Mouse (Mus musculus) liver, adult (tissue): ENCODE results near the gene Ipp.

Experiments used
- GATA4 ChIP-seq: IDR thresholded peaks from 2 replicates; pipeline ENCODE4 v1.6.1; 2014; ENCODE audit warnings: mild to moderate bottlenecking, low read length; ENCODE audit not compliant: insufficient replicate concordance

The Ipp gene

GRCm38 (mm10) chr4:116507425-116508218 lies at the start of gene Ipp:
Ipp (plus strand) TSS chr4:116507549.
- TF ChIP-seq GATA4, result no peak

- TF ChIP-seq GATA4, result no peak
These were observed 45.4 kb upstream of the Ipp start for GRCm38 (mm10) chr4:116461943-116462342.

GRCm38 (mm10) chr4:116463231-116464125 lies 43.9 kb upstream of the Ipp start:
- no peak for TF ChIP-seq GATA4

DNA sequence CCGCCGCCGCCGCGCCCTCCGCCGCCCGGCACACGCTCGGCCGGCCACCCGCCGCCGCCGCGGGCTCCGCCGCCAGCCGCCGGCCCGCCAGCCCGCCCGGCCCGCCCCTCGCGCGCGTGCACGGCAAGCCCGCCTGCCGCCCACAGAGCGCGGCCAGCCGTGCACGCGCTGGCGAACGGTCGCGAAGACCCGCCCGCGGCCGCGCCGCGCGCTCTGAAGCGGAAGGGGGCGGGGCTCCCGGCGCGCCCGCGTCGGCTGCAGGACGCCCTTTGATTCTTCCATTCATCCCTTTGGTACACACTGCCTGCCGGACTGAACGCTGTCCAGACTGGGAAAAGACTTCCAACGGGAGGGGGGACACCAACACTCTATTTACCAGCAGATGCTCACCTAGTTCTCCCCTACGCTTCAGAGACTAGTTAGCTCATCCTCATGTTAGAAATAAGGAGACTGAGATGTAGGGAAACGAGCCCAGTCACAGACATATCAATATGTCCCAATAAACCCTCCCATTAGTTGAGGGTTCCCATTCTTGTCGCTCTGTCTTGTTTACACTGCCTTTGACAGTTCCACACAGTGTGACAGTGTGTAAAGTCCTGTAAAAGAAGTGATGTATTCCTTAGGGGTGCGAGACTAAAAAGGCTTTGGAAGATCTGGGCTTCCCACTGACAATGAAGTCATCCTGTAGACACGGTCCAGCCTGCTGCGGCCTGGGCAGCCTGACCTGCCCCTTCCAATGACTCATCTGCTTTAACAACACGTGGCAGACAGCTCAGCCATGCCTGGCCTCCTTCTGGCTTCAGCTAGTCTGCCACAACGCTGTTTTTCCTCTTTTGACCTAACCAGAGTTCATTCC lies 43.0 kb upstream of the Ipp start, which contains the start of gene Mast2:
TSS of gene Mast2 (minus strand) at position 58 of the 856 bp plus-strand sequence.
- TF ChIP-seq GATA4, result no peak

DNA sequence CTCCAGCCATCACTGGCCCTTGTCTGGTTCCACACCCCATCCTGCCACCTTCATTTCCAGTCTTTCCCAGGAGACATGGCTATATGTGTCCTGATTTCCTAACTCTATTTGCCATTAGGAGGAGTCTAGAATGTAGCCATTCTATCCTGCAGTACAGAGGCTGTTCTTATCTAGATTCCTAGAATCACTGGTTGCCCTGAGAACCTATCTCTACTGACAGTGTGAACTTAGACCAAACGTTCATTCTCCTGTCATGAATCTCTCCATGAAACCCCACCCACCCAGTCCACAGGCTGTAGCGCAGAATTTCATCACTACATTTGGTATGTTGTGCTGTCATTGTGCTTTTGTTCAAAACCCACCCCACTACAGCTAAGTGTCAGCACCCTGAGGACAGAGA lies 26.0 kb upstream of the Ipp start:
- no peak for TF ChIP-seq GATA4

- no peak for TF ChIP-seq GATA4
These were observed 23.9 kb upstream of the Ipp start for GRCm38 (mm10) chr4:116483476-116483875.

DNA sequence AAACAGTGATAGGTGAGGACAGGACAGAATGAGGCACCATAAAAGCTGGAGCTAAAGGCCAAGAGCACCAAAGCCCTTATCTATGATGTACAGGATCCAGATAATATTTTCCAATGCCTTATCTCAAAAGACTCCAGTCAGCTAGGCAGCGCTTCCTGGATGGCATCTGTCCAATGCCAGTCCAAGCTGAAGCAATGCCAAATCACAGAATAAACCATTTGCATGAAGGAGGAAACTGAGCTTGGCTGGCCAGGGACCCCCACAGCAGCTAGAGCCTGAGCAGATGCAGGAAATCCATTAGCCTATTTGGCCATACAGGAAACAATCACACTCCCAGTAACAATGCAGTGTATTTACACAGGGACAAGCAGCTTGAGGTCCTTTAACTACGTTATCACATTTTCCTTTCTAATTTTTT lies 16.2 kb upstream of the Ipp start:
- TF ChIP-seq GATA4, result peak; percentile 69

DNA sequence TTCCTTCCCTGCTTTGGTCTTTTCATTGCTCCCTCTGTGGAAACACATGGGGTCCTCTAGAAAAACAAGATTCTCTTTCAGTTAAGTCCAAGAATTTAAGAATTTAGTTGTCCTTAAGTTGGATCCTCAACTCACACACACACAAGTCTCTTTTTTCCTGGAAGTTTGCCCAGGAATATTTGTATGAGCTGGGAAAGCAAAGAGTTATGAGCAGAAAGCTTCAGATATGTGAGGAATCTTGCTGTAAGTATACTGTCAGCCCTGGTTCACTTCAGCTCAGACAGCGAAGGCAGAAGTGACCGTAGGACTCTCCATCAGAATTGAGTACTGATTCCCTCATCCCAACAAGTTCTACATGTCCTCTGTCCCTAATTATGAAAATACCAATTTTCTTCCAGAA lies 15.5 kb upstream of the Ipp start:
- TF ChIP-seq GATA4, result no peak

DNA sequence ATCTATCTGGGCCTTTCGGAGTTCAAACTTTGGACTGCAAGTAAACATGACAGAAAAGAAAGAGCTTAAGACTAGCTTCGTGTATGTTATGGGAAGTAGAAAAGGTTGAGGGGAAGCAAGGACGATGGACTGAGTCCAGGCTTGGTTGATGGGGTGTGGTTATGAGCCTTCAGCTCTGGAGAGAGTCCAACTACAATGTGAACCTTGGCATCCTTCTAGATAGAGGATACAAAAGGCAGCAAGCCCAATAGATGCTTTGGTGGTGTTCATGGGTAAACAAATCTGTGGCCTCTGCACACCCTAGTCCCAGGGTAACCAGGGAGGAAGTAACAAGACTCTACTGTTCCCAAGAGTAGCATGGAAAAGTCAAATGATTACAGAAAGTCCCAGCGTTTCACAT lies 14.9 kb upstream of the Ipp start:
- TF ChIP-seq GATA4, result no peak

DNA sequence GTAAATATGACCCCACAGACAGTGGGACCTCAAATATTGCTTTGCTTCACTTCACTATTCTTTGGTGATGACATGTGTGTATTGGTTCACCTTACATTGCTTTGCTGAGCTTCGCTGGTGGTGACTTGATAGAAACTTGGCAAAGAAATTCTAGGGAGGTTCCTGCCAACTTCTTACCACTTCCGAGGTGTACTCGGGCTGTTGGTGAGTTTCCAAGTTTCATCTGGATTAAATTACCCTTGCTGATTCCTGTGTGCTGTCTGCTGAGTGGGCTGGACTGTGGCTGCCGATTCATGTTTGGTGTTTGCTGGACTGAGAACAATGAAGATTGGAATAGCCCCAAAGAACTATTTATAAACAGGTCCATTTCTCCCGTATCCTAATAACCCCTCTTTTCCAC lies 13.7 kb upstream of the Ipp start:
- no peak for TF ChIP-seq GATA4

DNA sequence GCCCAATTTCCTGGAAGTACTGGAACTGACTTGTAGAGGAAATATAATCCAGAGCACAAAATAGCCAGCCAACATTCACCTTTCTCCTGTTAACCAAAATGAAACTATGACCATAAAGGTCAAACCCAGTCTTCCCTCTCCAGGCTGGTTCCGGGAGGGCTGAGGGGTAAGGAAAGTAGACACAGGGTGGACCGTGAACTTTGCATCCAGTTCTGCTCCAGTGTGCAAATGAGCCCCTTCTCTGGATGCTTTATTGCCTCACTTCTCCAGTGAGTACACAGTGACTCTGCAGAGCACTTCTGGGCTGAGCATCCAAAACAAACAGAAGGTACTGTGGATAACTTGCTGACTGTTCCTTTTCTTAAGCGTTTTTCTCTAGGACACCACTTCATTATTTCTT lies 7.4 kb upstream of the Ipp start:
- TF ChIP-seq GATA4, result no peak

- no peak for TF ChIP-seq GATA4
These were observed 394 bp upstream of the Ipp start for GRCm38 (mm10) chr4:116506886-116507424.

DNA sequence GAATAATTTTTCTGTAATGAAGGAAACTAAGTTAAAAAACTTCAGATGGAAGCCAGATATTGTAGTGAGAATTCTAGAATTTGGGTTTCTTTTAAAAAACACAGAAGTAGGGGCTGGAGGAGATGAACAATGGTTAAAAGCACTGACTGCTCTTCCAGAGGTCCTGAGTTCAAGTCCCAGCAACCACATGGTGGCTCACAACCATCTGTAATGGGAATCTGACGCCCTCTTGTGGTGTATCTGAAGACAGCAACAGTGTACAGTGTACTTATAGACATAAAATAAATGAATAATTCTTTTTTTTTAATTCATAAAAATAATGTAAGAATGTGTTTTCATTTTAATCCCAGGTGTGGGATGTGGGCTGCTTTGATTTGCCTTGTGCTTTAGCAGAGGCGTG lies 23.8 kb downstream of the Ipp start:
- no peak for TF ChIP-seq GATA4

GRCm38 (mm10) chr4:116536351-116536750 lies 29.0 kb downstream of the Ipp start:
- no peak for TF ChIP-seq GATA4

DNA sequence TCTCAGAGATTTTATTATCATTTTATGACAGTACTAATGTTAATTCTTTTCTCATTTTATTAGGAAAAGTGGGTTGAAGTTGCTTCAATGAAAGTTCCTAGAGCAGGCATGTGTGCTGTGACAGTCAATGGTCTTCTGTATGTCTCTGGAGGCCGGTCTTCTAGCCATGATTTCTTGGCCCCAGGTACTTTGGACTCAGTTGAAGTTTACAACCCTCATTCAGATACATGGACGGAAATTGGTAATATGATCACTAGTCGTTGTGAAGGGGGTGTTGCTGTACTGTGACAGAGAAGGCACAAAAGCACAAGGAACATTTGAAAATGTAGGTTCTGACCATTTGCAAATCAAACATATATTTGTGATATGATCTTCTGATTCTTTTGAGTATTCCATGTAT lies 30.4 kb downstream of the Ipp start:
- TF ChIP-seq GATA4, result no peak

DNA sequence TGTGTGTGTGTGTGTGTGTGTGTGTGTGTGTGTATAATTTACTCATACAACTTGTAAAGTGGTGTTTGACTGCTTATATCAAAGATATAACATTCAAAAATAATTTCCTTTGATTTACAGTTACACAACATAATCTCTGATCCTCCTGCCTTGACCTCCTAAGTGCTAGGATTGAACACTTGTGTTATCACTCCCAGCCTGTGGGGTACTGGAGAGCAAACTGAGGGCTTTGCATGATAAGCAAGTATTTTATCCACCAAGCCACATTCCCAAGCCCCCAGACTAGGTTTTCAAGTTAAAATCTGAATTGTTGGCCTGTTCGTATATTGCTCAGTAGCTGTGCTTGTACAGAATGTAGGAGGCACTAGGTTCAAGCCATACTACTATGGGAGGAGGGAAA lies 43.1 kb downstream of the Ipp start:
- TF ChIP-seq GATA4, result no peak

- no peak for TF ChIP-seq GATA4
These were observed 45.7 kb downstream of the Ipp start for GRCm38 (mm10) chr4:116553035-116553434.
